Mouse (Mus musculus) C2C12 (cell line): ENCODE measurements around the gene Tmppe. TPM values are rescaled to one million over a fixed set of nuclear protein-coding genes. Genes with fewer than 3 reads are reported as not detected.

ENCODE experiments used
- H3K27me3 ChIP-seq: one replicate; pipeline ENCODE4 v1.6.1; 2011; ENCODE audit not compliant: control insufficient read depth, insufficient read depth, insufficient read length
- H3K36me3 ChIP-seq: one replicate; pipeline ENCODE4 v1.6.1; 2011; ENCODE audit not compliant: control insufficient read depth, insufficient read depth
- H3K4me3 ChIP-seq: one replicate; pipeline ENCODE4 v1.5.1; 2011; ENCODE audit warnings: mild to moderate bottlenecking, control low read depth; ENCODE audit not compliant: poor library complexity, insufficient read depth, severe bottlenecking
- H3K79me2 ChIP-seq: one replicate; pipeline ENCODE4 v1.6.1; 2011; ENCODE audit not compliant: control insufficient read depth, insufficient read depth
- H3K79me3 ChIP-seq: one replicate; pipeline ENCODE4 v1.6.1; 2011; ENCODE audit warnings: low read depth, control low read depth
- H3ac ChIP-seq: one replicate; pipeline ENCODE3; 2011; ENCODE audit warnings: low read depth; ENCODE audit not compliant: control insufficient read depth, insufficient read length
- CEBPB ChIP-seq: IDR thresholded peaks from one replicate; pipeline ENCODE4 v1.6.1; 2011; ENCODE audit warnings: low read depth, mild to moderate bottlenecking, control low read depth, moderate library complexity
- CTCF ChIP-seq: IDR thresholded peaks from one replicate; pipeline ENCODE4 v1.5.1; 2011; ENCODE audit not compliant: control insufficient read depth, insufficient read depth, insufficient read length
- FOSL1 ChIP-seq: IDR thresholded peaks from one replicate; pipeline ENCODE4 v1.8.0; 2011; ENCODE audit warnings: mild to moderate bottlenecking, low read length; ENCODE audit not compliant: poor library complexity, insufficient read depth, severe bottlenecking
- MAX ChIP-seq: IDR thresholded peaks from one replicate; pipeline ENCODE4 v1.6.1; 2011; ENCODE audit warnings: mild to moderate bottlenecking, control low read depth
- MYOD1 ChIP-seq: IDR thresholded peaks from one replicate; pipeline ENCODE4 v1.6.1; 2011; ENCODE audit warnings: low read depth; ENCODE audit not compliant: control insufficient read depth, insufficient read length
- MYOG ChIP-seq: IDR thresholded peaks from one replicate; pipeline ENCODE4 v1.6.1; 2011; ENCODE audit not compliant: control insufficient read depth, insufficient read length; ENCODE audit errors: extremely low read depth
- USF1 ChIP-seq: IDR thresholded peaks from one replicate; pipeline ENCODE4 v1.6.1; 2011; ENCODE audit warnings: low read depth, mild to moderate bottlenecking, control low read depth, moderate library complexity
- polyA plus RNA-seq: library from polyadenylated mRNA; unstranded; fragments of >200 nt; fragmentation: generic; extraction: Trizol; gene quantifications from one replicate; pipeline ENCODE4 v1.2.1, GENCODE M21; 2012; ENCODE audit warnings: missing spikeins

Tmppe gene
- polyA plus RNA-seq, 1 experiment, result 2.5 TPM

- Histone ChIP-seq H3K27me3 (no peaks in the 10 kb centered on the region), H3ac (no peak overlapping the region), H3K4me3 (no peak overlapping the region), H3K79me2 (peaks cover 24% of the 10 kb centered on the region), H3K79me3 (peaks cover 11% of the 10 kb centered on the region), H3K36me3 (peaks cover 4% of the 10 kb centered on the region)
- no peak for TF ChIP-seq MAX
- TF ChIP-seq FOSL1, result no peak
- TF ChIP-seq CTCF, result no peak
- TF ChIP-seq MYOD1, result no peak
- no peak for TF ChIP-seq CEBPB
- TF ChIP-seq MYOG, result no peak
- TF ChIP-seq USF1, result no peak
Observed at GRCm38 (mm10) chr9:114387086-114387485, 13.8 kb upstream of the Tmppe start.

- H3K36me3 ChIP-seq, result peaks cover 4% of the 10 kb centered on the region
Observed at GRCm38 (mm10) chr9:114388288-114388687, 12.6 kb upstream of the Tmppe start.

GRCm38 (mm10) chr9:114388701-114389370 is 12.1 kb upstream of the Tmppe start:
- no peak overlapping the region for H3ac ChIP-seq
- peaks cover 11% of the 10 kb centered on the region for H3K79me3 ChIP-seq
- H3K79me2 ChIP-seq, result peaks cover 24% of the 10 kb centered on the region
- peaks cover 2% of the 10 kb centered on the region for H3K36me3 ChIP-seq
- H3K27me3 ChIP-seq, result no peaks in the 10 kb centered on the region
- no peak overlapping the region for H3K4me3 ChIP-seq
- TF ChIP-seq CEBPB, result no peak
- TF ChIP-seq FOSL1, result no peak
- no peak for TF ChIP-seq MYOD1
- TF ChIP-seq MYOG, result no peak
- no peak for TF ChIP-seq CTCF

More at GRCm38 (mm10) chr9:114388288-114388687, 12.6 kb upstream of the Tmppe start:
- Histone ChIP-seq H3K4me3 (no peak overlapping the region), H3K27me3 (no peaks in the 10 kb centered on the region), H3ac (no peak overlapping the region), H3K79me3 (peaks cover 11% of the 10 kb centered on the region), H3K79me2 (peaks cover 24% of the 10 kb centered on the region)
- no peak for TF ChIP-seq CTCF
- no peak for TF ChIP-seq MYOG
- no peak for TF ChIP-seq USF1
- TF ChIP-seq CEBPB, result no peak
- no peak for TF ChIP-seq MYOD1
- no peak for TF ChIP-seq MAX
- no peak for TF ChIP-seq FOSL1

- Histone ChIP-seq H3K79me3 (peaks cover 11% of the 10 kb centered on the region), H3K4me3 (peak overlapping the region; percentile 55), H3K27me3 (no peaks in the 10 kb centered on the region), H3K36me3 (no peaks in the 10 kb centered on the region), H3K79me2 (peaks cover 24% of the 10 kb centered on the region), H3ac (no peak overlapping the region)
- TF ChIP-seq CTCF (no peak), MYOD1 (no peak), CEBPB (no peak), MAX (no peak), USF1 (no peak), MYOG (no peak), FOSL1 (no peak)
Observed at GRCm38 (mm10) chr9:114389371-114389904, 11.5 kb upstream of the Tmppe start.

- Histone ChIP-seq H3K27me3 (no peaks in the 10 kb centered on the region), H3ac (peak within 1 kb of the TSS; percentile 90), H3K4me3 (peak within 1 kb of the TSS; percentile 55), H3K36me3 (no peaks in the 10 kb centered on the region), H3K79me3 (peaks cover 11% of the 10 kb centered on the region), H3K79me2 (peaks cover 24% of the 10 kb centered on the region)
- no peak for TF ChIP-seq MYOG
- TF ChIP-seq MAX, result peak; percentile 53
- no peak for TF ChIP-seq USF1
Observed at GRCm38 (mm10) chr9:114389905-114390748, 10.8 kb upstream of the Tmppe start, which contains the start of gene Crtap. Crtap (minus strand) TSS chr9:114390675.
